Comparison of ENCODE assay signal across 8 mouse cellular contexts in the genomic region with DNA sequence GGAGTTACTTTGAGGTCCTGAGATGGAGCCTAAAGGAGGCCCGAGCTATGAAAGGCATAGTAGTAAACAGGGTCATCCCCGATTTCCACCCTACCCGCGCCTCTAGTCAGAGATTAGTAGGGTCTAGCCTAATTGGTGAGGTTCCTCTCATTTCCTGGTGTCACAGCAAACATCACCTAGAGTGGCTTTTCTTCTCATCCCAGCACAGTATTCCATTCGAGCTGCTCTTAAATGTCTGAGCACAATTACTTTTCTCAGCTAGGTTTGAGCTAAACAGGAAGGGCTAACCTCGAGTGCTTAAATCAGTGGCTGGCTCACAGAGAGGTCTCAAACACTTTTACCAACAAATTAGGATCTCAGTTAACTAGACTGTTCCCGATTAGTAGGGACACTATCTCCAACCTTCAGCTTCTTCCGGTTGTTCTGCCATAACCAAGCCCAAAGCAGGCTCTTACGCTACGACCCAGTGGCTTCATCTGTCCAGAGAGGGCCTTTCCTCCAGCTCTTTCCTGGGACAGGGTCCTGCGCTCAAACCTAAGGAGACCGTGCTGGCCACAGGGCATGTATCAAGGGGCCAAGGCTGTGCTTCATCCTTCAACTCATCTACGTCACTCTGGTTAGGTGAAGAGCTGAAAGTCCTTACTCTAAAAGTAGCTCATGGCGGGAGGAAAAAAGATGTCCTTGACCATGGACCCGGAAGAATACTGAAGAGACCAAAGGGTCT. TPM values are rescaled to one million over a fixed set of nuclear protein-coding genes. Genes with fewer than 3 reads are reported as not detected.
DNase-seq lines count a peak whose midpoint lies in the region; ATAC-seq and TF ChIP-seq lines count a peak whose summit lies in the region.

No protein-coding gene starts in this region.

- no peaks in the 10 kb centered on the region for H3K27me3 ChIP-seq in liver, adult 2 months (ENCODE audit: control insufficient read depth, insufficient read depth, low read length)
- H3K27me3 ChIP-seq in intestine, postnatal 0 days (replicated peaks; ENCODE audit: control insufficient read depth, insufficient read depth, low read length): no peaks in the 10 kb centered on the region
- no peaks in the 10 kb centered on the region for H3K27me3 ChIP-seq in neural tube, embryonic 13.5 days

- H3K4me1 ChIP-seq in liver, adult 2 months (ENCODE audit: control insufficient read depth, insufficient read depth, low read length): peaks cover 19% of the 10 kb centered on the region
- H3K4me1 ChIP-seq in embryonic fibroblast, embryonic 13.5 days (ENCODE audit: control insufficient read depth, insufficient read depth, low read length): peaks cover 8% of the 10 kb centered on the region
- 0 out of 2 replicates have a peak, but pooled peaks cover 4% of the 10 kb centered on the region for H3K4me1 ChIP-seq in intestine, postnatal 0 days (replicated peaks; ENCODE audit: control insufficient read depth, insufficient read depth, low read length)
- peaks cover 31% of the 10 kb centered on the region for H3K4me1 ChIP-seq in neural tube, embryonic 13.5 days (replicated peaks)

- H3K4me3 ChIP-seq in liver, adult 2 months (ENCODE audit: insufficient read depth, low read depth, low read length): peak overlapping the region; percentile 93
- H3K4me3 ChIP-seq in embryonic fibroblast, embryonic 13.5 days (ENCODE audit: insufficient read depth, low read length): peak overlapping the region; percentile 35
- peak overlapping the region; percentile 75 for H3K4me3 ChIP-seq in intestine, postnatal 0 days (ENCODE audit: low read depth, low read length)
- peak overlapping the region; percentile 95 for H3K4me3 ChIP-seq in neural tube, embryonic 13.5 days

- no peak for TF ChIP-seq CTCF in liver, adult 2 months (IDR thresholded peaks at IDR 0.05; ENCODE audit: low read depth, low read length)
- TF ChIP-seq CTCF in embryonic fibroblast, embryonic 13.5 days (IDR thresholded peaks at IDR 0.05; ENCODE audit: borderline replicate concordance, insufficient read depth, low read length): no peak
- no peak for TF ChIP-seq CTCF in intestine, postnatal 0 days (IDR thresholded peaks at IDR 0.05; ENCODE audit: low read depth)

- peak overlapping the region; percentile 75 for H3K4me2 ChIP-seq in intestine, postnatal 0 days (replicated peaks; ENCODE audit: low read depth)
- peak overlapping the region; percentile 54 for H3K4me2 ChIP-seq in neural tube, embryonic 13.5 days

- ATAC-seq in intestine, postnatal 0 days: peak; percentile 29
- ATAC-seq in neural tube, embryonic 13.5 days (ENCODE audit: low read depth): no peak; the same call in 1 of the 2 replicates

- no peaks in the 10 kb centered on the region for H3K9me3 ChIP-seq in intestine, postnatal 0 days (ENCODE audit: control insufficient read depth)
- no peaks in the 10 kb centered on the region for H3K9me3 ChIP-seq in neural tube, embryonic 13.5 days

- 0 out of 2 replicates have a peak overlapping the region, but pooled peaks have one; percentile 41 for H3K27ac ChIP-seq in liver, adult 2 months (replicated peaks; ENCODE audit: insufficient read depth, low read depth, low read length)
- H3K27ac ChIP-seq in embryonic fibroblast, embryonic 13.5 days (ENCODE audit: insufficient read depth, low read length): peak overlapping the region; percentile 7; the same call in 1 of the 2 replicates
- no peak overlapping the region for H3K27ac ChIP-seq in intestine, postnatal 0 days (ENCODE audit: low read depth, low read length)
- H3K27ac ChIP-seq in neural tube, embryonic 13.5 days (replicated peaks): peak overlapping the region; percentile 57; the same call in 1 of the 2 replicates

- H3K79me2 ChIP-seq in liver, adult 2 months (ENCODE audit: control insufficient read depth, insufficient read depth, low read length): peaks cover 6% of the 10 kb centered on the region; the same call in 1 of the 2 replicates

- no peak for DNase-seq in liver, adult 2 months (ENCODE audit: extremely low read depth, low read depth, low spot score)
- DNase-seq in liver: no peak
- DNase-seq in ovary, postnatal 36 days (ENCODE audit: low spot score): no peak
- no peak for DNase-seq in adrenal gland, adult 2 months
- DNase-seq in thymus, postnatal 10 days (ENCODE audit: low spot score in 2 of 2): no peak

- no peak for TF ChIP-seq POLR2A in liver, adult 2 months (IDR thresholded peaks at IDR 0.05; ENCODE audit: extremely low read depth, insufficient read depth, low read length)
- no peak for TF ChIP-seq POLR2A in embryonic fibroblast, embryonic 13.5 days (IDR thresholded peaks at IDR 0.05; ENCODE audit: low read depth, low read length)

- H3K36me3 ChIP-seq in liver, adult 2 months (ENCODE audit: control insufficient read depth, insufficient read depth, low read length): peaks cover 15% of the 10 kb centered on the region
- H3K36me3 ChIP-seq in intestine, postnatal 0 days (ENCODE audit: control insufficient read depth, insufficient read depth): peaks cover 16% of the 10 kb centered on the region; the same call in 1 of the 2 replicates
- peaks cover 32% of the 10 kb centered on the region for H3K36me3 ChIP-seq in neural tube, embryonic 13.5 days

- WGBS in liver, adult 2 months: 62% methylated on average over 15 of the region's 15 CpGs
- WGBS in intestine, postnatal 0 days: 62% methylated on average over 15 of the region's 15 CpGs
- WGBS in neural tube, embryonic 13.5 days: 63% methylated on average over 15 of the region's 15 CpGs

- peak overlapping the region; percentile 67 for H3K9ac ChIP-seq in liver, adult 2 months (ENCODE audit: low read depth, low read length)
- peak overlapping the region; percentile 45; the same call in 1 of the 2 replicates for H3K9ac ChIP-seq in intestine, postnatal 0 days (ENCODE audit: low read depth, low read length)
- peak overlapping the region; percentile 73 for H3K9ac ChIP-seq in neural tube, embryonic 13.5 days

RNA-seq across cellular contexts. Expression of gene Rps17, which starts 0.6 kb away (rescaled TPM):
- 661 and 745 TPM in 2 replicates for total RNA-seq in liver, adult 2 months (2014; rRNA removed)
- polyA plus RNA-seq in liver, adult 2 months (2012; rRNA removed): 501 and 572 TPM in 2 replicates
- polyA plus RNA-seq in embryonic fibroblast, embryonic 13.5 days (2011; ENCODE audit: insufficient read length, low read depth, missing spikeins): 1,473 and 1,652 TPM in 2 replicates
- polyA plus RNA-seq in intestine, postnatal 0 days (2015; fragmentation: Nextera tagmentation; extraction: Ambion mirVana): 703 and 732 TPM in 2 replicates
- 804 and 855 TPM in 2 replicates for polyA plus RNA-seq in neural tube, embryonic 13.5 days (2015; fragmentation: Nextera tagmentation; extraction: Ambion mirVana)
- 1,000 to 10,000 TPM in 1 of 2 experiments, 100 to 1,000 TPM in 1; 944 to 1,235 TPM for total RNA-seq in adrenal gland, adult 2 months (2021)
- polyA plus RNA-seq in adrenal gland, adult 2 months (2012; rRNA removed): 351 and 362 TPM in 2 replicates

Comparison
In these comparisons a context has a peak if more than half of its experiments do, and no peak if none do; other contexts are left out.
1. H3K4me3 ChIP-seq: peak in every context shown above with its lines; median percentile 95 in neural tube, embryonic 13.5 days; 93 in liver, adult 2 months; 75 in intestine, postnatal 0 days; 35 in embryonic fibroblast, embryonic 13.5 days.